Comparison of ENCODE assay signal across 19 mouse cellular contexts in genomic region chr9:116119990-116120389, GRCm38 (mm10). TPM values are rescaled to one million over a fixed set of nuclear protein-coding genes. Genes with fewer than 3 reads are reported as not detected.
DNase-seq lines count a peak whose midpoint lies in the region; ATAC-seq lines count a peak whose summit lies in the region.
"Had no signal": no experiment of that assay in that cellular context is flagged by ENCODE, and none has a peak within 500 bp of the region (broad histone marks: within the 10 kb centered on the region; RNA-seq: fewer than 3 reads in every experiment).

No protein-coding gene starts in this region.

- H3K4me2 ChIP-seq in heart, embryonic 12.5 days, result no peak overlapping the region
- no peak overlapping the region for H3K4me2 ChIP-seq in kidney, embryonic 16.5 days (replicated peaks; ENCODE audit: low read depth, low read length)
- no peak overlapping the region for H3K4me2 ChIP-seq in lung, embryonic 16.5 days (ENCODE audit: low read depth, low read length)
- H3K4me2 ChIP-seq: embryonic facial prominence, embryonic 13.5 days; forebrain, embryonic 12.5 days; heart, embryonic 13.5 days; hindbrain, embryonic 14.5 days; intestine, embryonic 15.5 days had no signal

- no peaks in the 10 kb centered on the region for H3K9me3 ChIP-seq in heart, embryonic 12.5 days (replicated peaks)
- no peaks in the 10 kb centered on the region for H3K9me3 ChIP-seq in kidney, embryonic 16.5 days (ENCODE audit: low read length)
- no peaks in the 10 kb centered on the region for H3K9me3 ChIP-seq in lung, embryonic 16.5 days (ENCODE audit: control insufficient read depth, low read length)
- H3K9me3 ChIP-seq: embryonic facial prominence, embryonic 13.5 days; forebrain, embryonic 12.5 days; heart, embryonic 13.5 days; hindbrain, embryonic 10.5 days; intestine, embryonic 15.5 days had no signal

- peak; percentile 94 for DNase-seq in heart, adult 11 months
- DNase-seq in kidney, postnatal 14 days, result no peak
- DNase-seq in lung, postnatal 25 days (ENCODE audit: low spot score), result no peak
- DNase-seq in ovary, postnatal 10 days (ENCODE audit: low spot score), result no peak
- DNase-seq: adrenal gland, adult 2 months; adrenal gland, postnatal 25 days; cerebellum, adult 18-20 months; cerebellum, adult 9-11 months; cerebellum, postnatal 36 days had no signal

- H3K4me1 ChIP-seq in heart, embryonic 12.5 days (replicated peaks), result peaks cover 21% of the 10 kb centered on the region
- peaks cover 22% of the 10 kb centered on the region for H3K4me1 ChIP-seq in kidney, embryonic 16.5 days (ENCODE audit: insufficient read depth, low read length)
- peaks cover 23% of the 10 kb centered on the region for H3K4me1 ChIP-seq in lung, embryonic 16.5 days (replicated peaks; ENCODE audit: control insufficient read depth, insufficient read depth, low read length)

- no peak for ATAC-seq in heart, embryonic 12.5 days (ENCODE audit: insufficient number of reproducible peaks, low FRiP score)
- ATAC-seq in kidney, embryonic 16.5 days (ENCODE audit: low FRiP score, low TSS enrichment), result no peak
- no peak for ATAC-seq in lung, embryonic 16.5 days (ENCODE audit: low read depth)
- ATAC-seq: forebrain, embryonic 16.5 days; intestine, embryonic 15.5 days had no signal

- H3K9ac ChIP-seq in heart, embryonic 12.5 days, result no peak overlapping the region
- H3K9ac ChIP-seq in kidney, embryonic 16.5 days (replicated peaks; ENCODE audit: low read length), result no peak overlapping the region
- no peak overlapping the region for H3K9ac ChIP-seq in lung, embryonic 16.5 days (ENCODE audit: low read length)
- H3K9ac ChIP-seq: embryonic facial prominence, embryonic 13.5 days; forebrain, embryonic 12.5 days; heart, embryonic 13.5 days; hindbrain, embryonic 14.5 days; intestine, embryonic 15.5 days had no signal

- no peaks in the 10 kb centered on the region for H3K27me3 ChIP-seq in heart, embryonic 12.5 days (replicated peaks)
- H3K27me3 ChIP-seq in kidney, embryonic 16.5 days (ENCODE audit: insufficient read depth, low read length), result no peaks in the 10 kb centered on the region
- no peaks in the 10 kb centered on the region for H3K27me3 ChIP-seq in lung, embryonic 16.5 days (ENCODE audit: control insufficient read depth, insufficient read depth, low read depth, low read length)
- H3K27me3 ChIP-seq: embryonic facial prominence, embryonic 13.5 days; forebrain, embryonic 12.5 days; heart, embryonic 13.5 days; intestine, embryonic 15.5 days had no signal

- peaks cover 34% of the 10 kb centered on the region for H3K36me3 ChIP-seq in heart, embryonic 12.5 days
- H3K36me3 ChIP-seq in kidney, embryonic 16.5 days (ENCODE audit: insufficient read depth, low read length), result peaks cover 19% of the 10 kb centered on the region
- peaks cover 34% of the 10 kb centered on the region for H3K36me3 ChIP-seq in lung, embryonic 16.5 days (ENCODE audit: control insufficient read depth, insufficient read depth, low read length)
- H3K36me3 ChIP-seq: forebrain, embryonic 12.5 days; hindbrain, embryonic 10.5 days had no signal

- H3K4me3 ChIP-seq in heart, embryonic 12.5 days, result no peak overlapping the region
- no peak overlapping the region for H3K4me3 ChIP-seq in kidney, embryonic 16.5 days (ENCODE audit: low read length)
- H3K4me3 ChIP-seq in lung, embryonic 16.5 days (ENCODE audit: low read length), result no peak overlapping the region
- H3K4me3 ChIP-seq: embryonic facial prominence, embryonic 13.5 days; forebrain, embryonic 12.5 days; heart, embryonic 13.5 days; hindbrain, embryonic 10.5 days; intestine, embryonic 15.5 days had no signal

- WGBS in heart, embryonic 12.5 days, result 44% methylated on average over 7 of the region's 7 CpGs
- WGBS in kidney, embryonic 16.5 days, result 66% methylated on average over 7 of the region's 7 CpGs
- WGBS in lung, embryonic 16.5 days, result 74% methylated on average over 7 of the region's 7 CpGs

- no peak overlapping the region for H3K27ac ChIP-seq in heart, embryonic 12.5 days (ENCODE audit: poor library complexity, severe bottlenecking)
- H3K27ac ChIP-seq in kidney, embryonic 16.5 days (ENCODE audit: low read length), result peak overlapping the region; percentile 59
- H3K27ac ChIP-seq in lung, embryonic 16.5 days (ENCODE audit: low read length), result 0 out of 2 replicates have a peak overlapping the region, but pooled peaks have one; percentile 7
- H3K27ac ChIP-seq: embryonic facial prominence, embryonic 13.5 days; hindbrain, embryonic 10.5 days; hindbrain, embryonic 14.5 days; intestine, embryonic 15.5 days had no signal

RNA-seq across cellular contexts. Expression of gene Tgfbr2, which starts 55.2 kb away (rescaled TPM):
- polyA plus RNA-seq in heart, embryonic 12.5 days (2016; fragmentation: Nextera tagmentation; extraction: Ambion mirVana), result 22.0 and 22.3 TPM in 2 replicates
- polyA plus RNA-seq in kidney, embryonic 16.5 days (2015; fragmentation: Nextera tagmentation; extraction: Ambion mirVana), result 33.8 and 35.9 TPM in 2 replicates
- polyA plus RNA-seq in lung, embryonic 16.5 days (2015; fragmentation: Nextera tagmentation; extraction: Ambion mirVana), result 58.0 and 58.2 TPM in 2 replicates
